Mouse (Mus musculus): ENCODE measurements around the gene Fcer1g.

GRCm38 (mm10) chr1:171270573-171270900 is 36.4 kb upstream of the Fcer1g start:
- TF ChIP-seq CTCF (IDR thresholded peaks at IDR 0.05; ENCODE audit: borderline replicate concordance, extremely low read depth, insufficient read depth, insufficient read length), result no peak
- no peak for TF ChIP-seq POLR2A (IDR thresholded peaks at IDR 0.05; ENCODE audit: borderline replicate concordance, extremely low read depth, insufficient read depth, insufficient read length, poor library complexity, severe bottlenecking)
